Mouse (Mus musculus): Measurements from ENCODE around the gene C1qtnf7. TPM values are rescaled to one million over a fixed set of nuclear protein-coding genes. Genes with fewer than 3 reads are reported as not detected.

The C1qtnf7 gene
- polyA plus RNA-seq, 1 experiment from 2014 or later: 1.1 TPM

GRCm38 (mm10) chr5:43516491-43516890, 1.2 kb downstream of the C1qtnf7 start:
- no peaks in the 10 kb centered on the region for H3K27me3 ChIP-seq (replicated peaks; ENCODE audit: low read depth, poor library complexity, severe bottlenecking)
- H3K9me3 ChIP-seq: no peaks in the 10 kb centered on the region
- WGBS: 71% methylated on average over 7 of the region's 7 CpGs
- DNase-seq (ENCODE audit: low spot score): no peak
- H3K27ac ChIP-seq (replicated peaks): no peak overlapping the region
- H3K4me3 ChIP-seq: no peak overlapping the region
- H3K36me3 ChIP-seq (replicated peaks): no peaks in the 10 kb centered on the region
- peaks cover 23% of the 10 kb centered on the region for H3K4me1 ChIP-seq

GRCm38 (mm10) chr5:43517313-43517712, 2.0 kb downstream of the C1qtnf7 start:
- H3K27me3 ChIP-seq (replicated peaks; ENCODE audit: low read depth, poor library complexity, severe bottlenecking): no peaks in the 10 kb centered on the region
- WGBS: 93% methylated on average over 13 of the region's 13 CpGs

GRCm38 (mm10) chr5:43519905-43520304, 4.6 kb downstream of the C1qtnf7 start:
- Histone ChIP-seq H3K27ac (replicated peaks) (no peak overlapping the region), H3K27me3 (replicated peaks; ENCODE audit: low read depth, poor library complexity, severe bottlenecking) (no peaks in the 10 kb centered on the region), H3K36me3 (replicated peaks) (no peaks in the 10 kb centered on the region), H3K4me3 (no peak overlapping the region), H3K4me1 (peaks cover 34% of the 10 kb centered on the region), H3K9me3 (no peaks in the 10 kb centered on the region)
- no peak for DNase-seq (ENCODE audit: low spot score)
- WGBS: 89% methylated on average over 2 of the region's 2 CpGs

More at GRCm38 (mm10) chr5:43517313-43517712, 2.0 kb downstream of the C1qtnf7 start:
- Histone ChIP-seq H3K27ac (replicated peaks) (no peak overlapping the region; the same call in 1 of the 2 replicates), H3K4me3 (no peak overlapping the region), H3K9me3 (no peaks in the 10 kb centered on the region), H3K4me1 (peaks cover 30% of the 10 kb centered on the region), H3K36me3 (replicated peaks) (no peaks in the 10 kb centered on the region)
- no peak for DNase-seq (ENCODE audit: low spot score)

GRCm38 (mm10) chr5:43521369-43521768, 6.0 kb downstream of the C1qtnf7 start:
- WGBS: 71% methylated on average over 7 of the region's 7 CpGs
- DNase-seq (ENCODE audit: low spot score): no peak
- Histone ChIP-seq H3K4me1 (peaks cover 25% of the 10 kb centered on the region), H3K27me3 (replicated peaks; ENCODE audit: low read depth, poor library complexity, severe bottlenecking) (no peaks in the 10 kb centered on the region), H3K4me3 (no peak overlapping the region), H3K9me3 (no peaks in the 10 kb centered on the region), H3K27ac (replicated peaks) (no peak overlapping the region), H3K36me3 (replicated peaks) (no peaks in the 10 kb centered on the region)

- Histone ChIP-seq H3K27me3 (replicated peaks; ENCODE audit: low read depth, poor library complexity, severe bottlenecking) (no peaks in the 10 kb centered on the region), H3K4me1 (peaks cover 19% of the 10 kb centered on the region; the same call in 1 of the 2 replicates), H3K4me3 (no peak overlapping the region), H3K27ac (replicated peaks) (no peak overlapping the region), H3K9me3 (no peaks in the 10 kb centered on the region), H3K36me3 (replicated peaks) (no peaks in the 10 kb centered on the region)
- 42% methylated on average over 1 of the region's 1 CpGs for WGBS
- DNase-seq (ENCODE audit: low spot score): no peak
These were observed 7.5 kb downstream of the C1qtnf7 start for GRCm38 (mm10) chr5:43522866-43523265.

GRCm38 (mm10) chr5:43526874-43527584, 11.7 kb downstream of the C1qtnf7 start:
- no peaks in the 10 kb centered on the region for H3K36me3 ChIP-seq (replicated peaks)
- DNase-seq (ENCODE audit: low spot score): no peak
- WGBS: 75% methylated on average over 6 of the region's 6 CpGs
- no peak overlapping the region for H3K27ac ChIP-seq (replicated peaks)
- H3K4me3 ChIP-seq: no peak overlapping the region
- peaks cover 9% of the 10 kb centered on the region; the same call in 1 of the 2 replicates for H3K4me1 ChIP-seq
- no peaks in the 10 kb centered on the region for H3K9me3 ChIP-seq
- no peaks in the 10 kb centered on the region for H3K27me3 ChIP-seq (replicated peaks; ENCODE audit: low read depth, poor library complexity, severe bottlenecking)

GRCm38 (mm10) chr5:43530186-43530585, 14.8 kb downstream of the C1qtnf7 start:
- Histone ChIP-seq H3K4me3 (no peak overlapping the region), H3K9me3 (no peaks in the 10 kb centered on the region), H3K27ac (replicated peaks) (no peak overlapping the region), H3K27me3 (replicated peaks; ENCODE audit: low read depth, poor library complexity, severe bottlenecking) (no peaks in the 10 kb centered on the region), H3K36me3 (replicated peaks) (no peaks in the 10 kb centered on the region), H3K4me1 (peaks cover 2% of the 10 kb centered on the region; the same call in 1 of the 2 replicates)
- WGBS: 84% methylated on average over 3 of the region's 3 CpGs
- DNase-seq (ENCODE audit: low spot score): no peak

- Histone ChIP-seq H3K4me1 (peaks cover 2% of the 10 kb centered on the region; the same call in 1 of the 2 replicates), H3K27ac (replicated peaks) (no peak overlapping the region), H3K27me3 (replicated peaks; ENCODE audit: low read depth, poor library complexity, severe bottlenecking) (no peaks in the 10 kb centered on the region), H3K4me3 (no peak overlapping the region), H3K36me3 (replicated peaks) (no peaks in the 10 kb centered on the region), H3K9me3 (no peaks in the 10 kb centered on the region)
- DNase-seq (ENCODE audit: low spot score): no peak
- 98% methylated on average over 1 of the region's 1 CpGs for WGBS
These were observed 15.5 kb downstream of the C1qtnf7 start for GRCm38 (mm10) chr5:43530886-43531285.

GRCm38 (mm10) chr5:43538322-43539167, 23.2 kb downstream of the C1qtnf7 start:
- Histone ChIP-seq H3K27ac (replicated peaks) (peak overlapping the region; percentile 69), H3K4me1 (peaks cover 10% of the 10 kb centered on the region), H3K4me3 (no peak overlapping the region), H3K27me3 (replicated peaks; ENCODE audit: low read depth, poor library complexity, severe bottlenecking) (no peaks in the 10 kb centered on the region), H3K36me3 (replicated peaks) (no peaks in the 10 kb centered on the region), H3K9me3 (no peaks in the 10 kb centered on the region)
- 65% methylated on average over 14 of the region's 14 CpGs for WGBS
- peak; percentile 28 for DNase-seq (ENCODE audit: low spot score)

GRCm38 (mm10) chr5:43539168-43539516, 23.8 kb downstream of the C1qtnf7 start:
- no peaks in the 10 kb centered on the region for H3K36me3 ChIP-seq (replicated peaks)
- no peaks in the 10 kb centered on the region for H3K27me3 ChIP-seq (replicated peaks; ENCODE audit: low read depth, poor library complexity, severe bottlenecking)
- no peak for DNase-seq (ENCODE audit: low spot score)
- no peak overlapping the region for H3K27ac ChIP-seq (replicated peaks)
- WGBS: 42% methylated on average over 3 of the region's 3 CpGs
- H3K4me3 ChIP-seq: no peak overlapping the region
- peaks cover 10% of the 10 kb centered on the region for H3K4me1 ChIP-seq
- 0 out of 2 replicates have a peak, but pooled peaks cover under 1% of the 10 kb centered on the region for H3K9me3 ChIP-seq

GRCm38 (mm10) chr5:43539871-43540270, 24.5 kb downstream of the C1qtnf7 start:
- Histone ChIP-seq H3K27me3 (replicated peaks; ENCODE audit: low read depth, poor library complexity, severe bottlenecking) (no peaks in the 10 kb centered on the region), H3K4me1 (peaks cover 10% of the 10 kb centered on the region), H3K27ac (replicated peaks) (no peak overlapping the region), H3K4me3 (no peak overlapping the region), H3K36me3 (replicated peaks) (no peaks in the 10 kb centered on the region), H3K9me3 (0 out of 2 replicates have a peak, but pooled peaks cover 5% of the 10 kb centered on the region)
- DNase-seq (ENCODE audit: low spot score): no peak

GRCm38 (mm10) chr5:43541492-43541891, 26.2 kb downstream of the C1qtnf7 start:
- WGBS: 91% methylated on average over 5 of the region's 5 CpGs
- Histone ChIP-seq H3K9me3 (0 out of 2 replicates have a peak, but pooled peaks cover 5% of the 10 kb centered on the region), H3K36me3 (replicated peaks) (no peaks in the 10 kb centered on the region), H3K27ac (replicated peaks) (no peak overlapping the region), H3K4me1 (peaks cover 10% of the 10 kb centered on the region), H3K27me3 (replicated peaks; ENCODE audit: low read depth, poor library complexity, severe bottlenecking) (no peaks in the 10 kb centered on the region), H3K4me3 (no peak overlapping the region)
- no peak for DNase-seq (ENCODE audit: low spot score)

Data from embryonic facial prominence, embryonic 10.5 days (tissue).